Mouse (Mus musculus): ENCODE measurements around the gene Igdcc3.
"Not testable (repeated sequence)": the region's sequence is repeated elsewhere in the genome, so short reads cannot be mapped to it uniquely, and the experiment has no call there.

The Igdcc3 gene

GRCm38 (mm10) chr9:65202165-65202754, 61.3 kb downstream of the Igdcc3 start:
- no peak for DNase-seq (ENCODE audit: low spot score in 2 of 2)

DNA sequence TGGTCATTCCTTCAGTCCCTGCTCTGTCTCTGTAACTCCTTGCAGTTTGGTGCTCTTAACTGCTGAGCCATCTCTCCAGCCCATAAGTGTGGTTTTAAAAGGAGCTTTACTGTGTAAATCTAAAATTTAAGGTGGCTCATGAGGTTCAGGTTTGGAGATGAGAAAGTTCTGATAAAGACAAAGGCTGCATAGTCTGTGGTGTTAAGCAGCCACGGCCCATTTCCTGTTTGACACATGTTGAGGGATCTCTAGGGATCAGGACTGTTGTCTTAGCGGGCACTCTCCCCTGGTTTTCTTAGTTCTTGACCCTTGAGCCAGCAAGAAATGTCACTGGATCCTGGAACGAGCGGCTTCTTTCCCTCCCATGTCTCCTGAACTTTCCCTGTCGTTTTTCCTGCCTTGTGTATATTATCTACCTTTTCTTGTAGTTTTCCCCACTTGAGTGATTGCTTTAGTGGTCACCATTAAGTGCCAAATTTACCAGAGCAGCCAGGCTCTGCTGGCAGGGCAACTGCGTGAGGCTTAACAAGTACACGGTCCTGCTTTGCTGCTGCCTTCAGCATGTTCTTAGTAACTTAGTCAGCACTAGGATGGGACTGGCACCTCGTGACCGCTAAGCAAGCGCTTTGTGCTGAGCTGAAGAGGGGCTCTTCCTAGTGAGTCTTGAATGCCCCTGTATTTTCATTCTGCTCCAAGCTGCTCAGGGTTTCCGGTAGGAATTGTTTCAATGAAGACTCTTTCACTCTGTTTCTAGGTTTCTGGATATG, 64.2 kb downstream of the Igdcc3 start:
- DNase-seq (ENCODE audit: low spot score in 2 of 2) = no peak

DNA sequence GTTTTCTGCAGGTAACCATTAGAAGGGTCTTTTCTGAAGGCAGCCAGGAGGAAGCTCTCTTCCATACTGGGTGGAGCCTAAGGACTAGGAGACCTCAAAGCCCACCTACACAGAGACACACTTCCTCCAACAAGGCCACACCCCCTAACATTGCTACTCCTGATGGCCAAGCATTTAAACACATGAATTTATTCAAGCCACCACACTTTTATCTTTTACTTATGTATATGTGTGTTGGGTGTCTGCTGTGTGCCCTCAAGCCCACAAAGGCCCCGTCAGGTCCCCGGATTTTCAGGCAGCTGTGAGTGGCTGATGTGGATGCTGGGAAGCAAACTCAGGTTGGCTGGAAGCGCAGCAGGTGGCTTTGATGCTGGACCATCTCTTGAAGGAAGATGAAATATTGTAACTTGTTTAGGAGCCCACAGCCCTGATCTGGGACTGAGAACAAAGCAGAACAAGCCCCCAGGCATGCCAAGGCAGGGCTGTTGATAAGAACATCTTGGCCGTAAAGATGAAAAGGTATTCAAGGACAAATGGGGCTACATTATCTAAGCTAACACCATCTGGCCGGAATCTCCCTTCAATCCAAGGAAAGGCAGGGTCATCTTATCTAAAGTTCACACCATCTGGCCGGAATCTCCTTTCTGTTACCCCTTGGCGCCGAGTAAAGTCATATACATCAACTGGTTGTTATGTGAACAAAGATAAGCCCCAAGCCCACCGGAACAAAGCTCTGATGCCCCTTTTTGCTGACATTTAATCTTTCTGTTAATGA, 66.2 kb downstream of the Igdcc3 start:
- DNase-seq (ENCODE audit: low spot score in 2 of 2) = not testable (repeated sequence)

GRCm38 (mm10) chr9:65208293-65209179, 67.5 kb downstream of the Igdcc3 start:
- no peak for DNase-seq (ENCODE audit: low spot score in 2 of 2)

DNA sequence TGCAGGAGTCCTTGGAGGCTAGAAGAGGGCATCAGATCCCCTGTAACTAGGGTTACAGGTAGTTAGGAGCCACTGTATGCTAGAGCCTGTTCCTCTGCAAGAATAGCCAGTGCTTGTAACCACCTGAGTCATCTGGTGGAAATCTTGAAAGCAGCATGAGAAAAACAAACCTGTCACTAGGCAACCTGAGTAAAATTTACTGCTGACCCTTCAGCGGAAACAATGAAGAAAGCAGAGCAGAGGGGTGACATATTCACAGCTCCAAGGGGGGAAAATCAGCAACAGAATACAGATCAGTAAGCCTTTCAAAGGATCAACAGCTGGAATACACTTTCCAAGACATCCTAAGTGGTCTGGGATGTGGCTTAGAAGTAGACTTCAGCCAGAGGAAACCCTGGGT, 70.6 kb downstream of the Igdcc3 start:
- no peak for DNase-seq (ENCODE audit: low spot score in 2 of 2)

GRCm38 (mm10) chr9:65214425-65214777, 73.4 kb downstream of the Igdcc3 start:
- DNase-seq (ENCODE audit: low spot score in 2 of 2) = no peak

GRCm38 (mm10) chr9:65214778-65215493, 73.9 kb downstream of the Igdcc3 start:
- peak; percentile 93 to 97 for DNase-seq (ENCODE audit: low spot score in 2 of 2)

GRCm38 (mm10) chr9:65215494-65216126, 74.6 kb downstream of the Igdcc3 start:
- peak in 1 of 2 experiments; percentile 59 for DNase-seq (ENCODE audit: low spot score in 2 of 2)

DNA sequence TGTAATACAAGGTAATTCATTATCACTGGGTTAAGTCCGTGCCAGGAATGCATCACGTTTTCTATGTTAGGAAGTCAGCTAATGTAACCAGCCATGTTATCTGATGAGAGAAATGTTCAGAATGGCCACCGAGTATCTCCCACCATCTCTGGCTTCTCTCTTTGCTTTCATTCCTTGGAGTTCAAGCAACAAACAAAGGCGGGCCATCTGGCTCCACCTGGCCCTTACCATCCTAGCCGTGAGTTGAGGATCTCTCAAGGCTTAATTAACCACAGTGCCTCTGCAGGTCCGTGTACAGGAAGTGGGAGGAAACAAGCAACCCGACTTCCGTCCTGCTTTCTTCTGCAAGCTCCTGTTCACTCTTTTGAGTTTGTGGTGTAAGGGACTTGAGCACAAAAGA, 76.0 kb downstream of the Igdcc3 start:
- DNase-seq (ENCODE audit: low spot score in 2 of 2) = peak in 1 of 2 experiments; percentile 41

- DNase-seq (ENCODE audit: low spot score in 2 of 2) = peak in 1 of 2 experiments; percentile 25
These were observed 76.7 kb downstream of the Igdcc3 start for GRCm38 (mm10) chr9:65217661-65218060.

- DNase-seq (ENCODE audit: low spot score in 2 of 2) = no peak
These were observed 77.9 kb downstream of the Igdcc3 start for GRCm38 (mm10) chr9:65218916-65219315.

- DNase-seq (ENCODE audit: low spot score in 2 of 2) = not testable (repeated sequence)
These were observed 79.4 kb downstream of the Igdcc3 start for GRCm38 (mm10) chr9:65220398-65220797.

- no peak for DNase-seq (ENCODE audit: low spot score in 2 of 2)
These were observed 82.9 kb downstream of the Igdcc3 start for GRCm38 (mm10) chr9:65223927-65224326.

- no peak for DNase-seq (ENCODE audit: low spot score in 2 of 2)
These were observed 84.8 kb downstream of the Igdcc3 start for GRCm38 (mm10) chr9:65225795-65226194.

- no peak for DNase-seq (ENCODE audit: low spot score in 2 of 2)
These were observed 89.3 kb downstream of the Igdcc3 start for GRCm38 (mm10) chr9:65230250-65230649.

GRCm38 (mm10) chr9:65231284-65231683, 90.3 kb downstream of the Igdcc3 start:
- no peak for DNase-seq (ENCODE audit: low spot score in 2 of 2)

DNA sequence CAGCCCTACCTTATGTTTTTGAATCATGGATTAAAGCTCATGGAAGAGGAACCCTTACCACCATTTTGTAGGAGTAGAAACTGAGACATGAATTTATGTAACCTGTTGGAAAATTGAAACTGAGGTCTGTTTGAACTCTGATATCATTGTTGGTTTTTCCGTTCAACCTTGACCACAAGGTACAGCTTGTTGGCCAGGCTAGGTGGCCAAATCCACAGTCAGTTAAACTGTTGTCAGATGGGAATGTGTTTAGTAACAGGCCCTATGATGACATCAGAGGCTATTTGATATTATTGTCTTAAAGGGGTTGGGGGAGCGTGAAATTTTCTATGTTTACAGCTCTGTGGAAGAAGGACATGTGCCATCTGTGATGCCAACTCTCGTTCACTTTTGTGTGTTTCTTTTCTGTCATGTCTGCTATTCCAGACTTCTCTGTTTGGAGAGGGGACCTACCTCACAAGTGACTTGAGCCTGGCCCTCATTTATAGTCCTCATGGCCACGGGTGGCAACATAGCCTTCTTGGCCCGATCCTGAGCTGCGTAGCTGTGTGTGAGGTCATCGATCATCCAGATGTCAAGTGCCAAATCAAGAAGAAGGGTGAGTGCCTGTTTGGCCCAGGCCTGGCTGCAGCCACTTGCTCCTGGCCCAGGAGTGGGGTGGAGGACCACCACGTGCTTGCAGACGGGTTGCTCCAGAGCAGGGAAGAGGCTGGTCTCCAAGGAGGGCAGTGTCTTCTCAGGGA, 92.4 kb downstream of the Igdcc3 start:
- no peak for DNase-seq (ENCODE audit: low spot score in 2 of 2)

DNA sequence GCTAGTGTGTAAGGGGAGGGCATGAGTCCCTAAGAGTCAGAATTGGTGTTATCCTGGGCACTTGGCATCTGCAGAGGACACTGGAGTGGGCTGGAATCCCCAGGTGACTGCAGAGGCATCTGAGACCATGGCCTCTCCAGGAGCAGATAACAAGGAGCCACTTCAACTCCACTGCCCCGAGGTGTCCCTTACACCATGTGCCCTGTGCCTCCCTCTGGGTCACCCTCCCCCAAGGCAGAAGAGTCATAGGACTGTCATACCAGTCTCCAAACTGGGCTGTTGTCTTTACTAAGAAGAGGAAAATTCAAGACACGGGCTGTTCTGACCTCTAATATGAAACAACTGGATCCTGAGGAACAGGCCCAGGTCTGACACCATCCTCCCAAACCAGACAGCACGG, 93.7 kb downstream of the Igdcc3 start:
- no peak for DNase-seq (ENCODE audit: low spot score in 2 of 2)
